Mouse (Mus musculus): ENCODE results near the gene Ccdc33. TPM values are rescaled to one million over a fixed set of nuclear protein-coding genes. Genes with fewer than 3 reads are reported as not detected.

The Ccdc33 gene
- polyA plus RNA-seq, 1 experiment from 2014 or later: 1.1 TPM

DNA sequence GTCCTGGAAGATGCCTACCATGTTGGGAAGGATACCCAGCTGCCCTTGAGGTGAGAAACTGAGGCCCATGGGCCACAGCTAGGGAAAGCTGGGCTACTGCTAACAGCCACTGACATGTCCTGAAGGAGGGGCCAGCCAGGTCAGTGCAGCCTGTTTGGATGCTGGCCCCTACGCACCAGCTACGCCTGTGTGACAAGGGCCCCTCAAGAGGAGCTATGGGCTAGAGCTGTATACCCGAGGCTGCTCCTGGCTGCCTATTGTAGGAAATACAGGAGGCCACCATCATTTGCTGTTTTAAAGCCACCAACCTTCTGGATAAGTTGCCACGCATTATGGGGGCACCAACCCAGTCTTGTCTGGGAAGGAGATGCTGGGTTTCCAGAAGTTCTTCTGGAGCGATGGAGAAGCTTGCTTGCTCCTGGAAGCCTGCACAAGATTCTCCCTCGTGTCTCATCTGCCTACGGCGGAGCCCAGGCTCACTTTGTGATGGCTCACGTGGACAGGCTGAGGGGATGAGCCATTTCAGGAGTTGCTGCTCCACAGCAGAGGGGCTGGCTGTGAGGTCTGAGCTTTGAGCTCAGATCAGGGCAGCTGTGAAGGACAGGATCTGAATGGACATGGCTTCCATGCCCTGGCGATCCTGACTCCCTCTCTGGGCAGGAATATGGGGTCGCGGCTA is 110.1 kb downstream of the Ccdc33 start:
- Histone ChIP-seq H3K4me1 (replicated peaks; ENCODE audit: control insufficient read depth, insufficient read depth, low read length) (peaks cover 6% of the 10 kb centered on the region; the same call in 1 of the 2 replicates), H3K9me3 (ENCODE audit: control insufficient read depth, low read length) (no peaks in the 10 kb centered on the region), H3K4me3 (ENCODE audit: low read depth, low read length) (no peak overlapping the region), H3K27me3 (ENCODE audit: control insufficient read depth, insufficient read depth, low read length) (no peaks in the 10 kb centered on the region), H3K4me2 (ENCODE audit: low read depth, low read length, severe bottlenecking) (peak overlapping the region; percentile 31), H3K27ac (ENCODE audit: low read depth, low read length) (peak overlapping the region; percentile 78), H3K36me3 (ENCODE audit: control insufficient read depth, insufficient read depth, low read length) (no peaks in the 10 kb centered on the region), H3K9ac (ENCODE audit: low read length) (peak overlapping the region; percentile 48)
- DNase-seq (ENCODE audit: low spot score) (no peak), ATAC-seq (replicated peaks; ENCODE audit: low FRiP score) (peak; percentile 67)
- WGBS: 65% methylated on average over 12 of the region's 12 CpGs

DNA sequence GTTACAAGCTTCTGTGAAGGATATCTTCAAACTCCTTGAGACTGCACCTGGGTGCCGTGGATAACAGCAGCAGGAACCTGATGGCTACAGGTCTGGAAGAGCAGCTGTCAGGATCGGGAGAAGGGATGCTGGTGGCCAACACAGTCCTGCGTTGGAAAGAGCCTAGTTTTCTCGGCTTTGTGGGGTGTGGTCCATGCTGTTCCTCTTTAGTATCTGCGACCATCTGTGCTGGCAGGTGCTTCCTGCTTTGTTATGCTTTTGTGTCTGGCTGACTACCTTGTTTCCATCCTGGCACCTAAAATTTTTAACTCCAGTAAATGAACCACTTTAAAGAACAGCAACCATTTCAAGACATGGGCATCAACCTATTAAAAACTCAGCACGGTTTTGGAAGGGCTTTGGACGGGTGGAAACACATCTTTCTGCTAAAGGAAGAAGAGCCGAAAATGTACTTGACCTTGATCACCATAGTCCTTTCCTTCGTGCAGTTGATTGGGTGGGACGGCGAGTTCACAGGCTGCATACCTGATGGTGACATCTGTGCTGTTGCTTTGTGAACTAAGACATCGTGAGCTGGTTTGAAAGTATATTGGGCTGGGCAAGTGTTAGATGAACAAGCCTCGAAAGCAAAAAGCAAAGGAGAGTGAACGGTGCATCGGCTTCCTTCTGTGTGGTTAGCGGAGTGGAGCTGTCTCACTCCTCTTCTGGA is 112.7 kb downstream of the Ccdc33 start, which contains the start of gene Cyp11a1:
Gene Cyp11a1, plus strand, starts transcription at position 659 of the 709 bp plus-strand sequence.
- H3K4me3 ChIP-seq (ENCODE audit: low read depth, low read length): no peak within 1 kb of the TSS
- H3K4me1 ChIP-seq (replicated peaks; ENCODE audit: control insufficient read depth, insufficient read depth, low read length): peaks cover 6% of the 10 kb centered on the region; the same call in 1 of the 2 replicates
- DNase-seq (ENCODE audit: low spot score): no peak
- no peaks in the 10 kb centered on the region for H3K9me3 ChIP-seq (ENCODE audit: control insufficient read depth, low read length)
- no peaks in the 10 kb centered on the region for H3K36me3 ChIP-seq (ENCODE audit: control insufficient read depth, insufficient read depth, low read length)
- no peak for ATAC-seq (replicated peaks; ENCODE audit: low FRiP score)
- H3K27ac ChIP-seq (ENCODE audit: low read depth, low read length): no peak within 1 kb of the TSS
- no peaks in the 10 kb centered on the region; the same call in 1 of the 2 replicates for H3K27me3 ChIP-seq (ENCODE audit: control insufficient read depth, insufficient read depth, low read length)
- 88% methylated on average over 16 of the region's 16 CpGs for WGBS
- no peak within 1 kb of the TSS for H3K4me2 ChIP-seq (ENCODE audit: low read depth, low read length, severe bottlenecking)
- H3K9ac ChIP-seq (ENCODE audit: low read length): no peak within 1 kb of the TSS

DNA sequence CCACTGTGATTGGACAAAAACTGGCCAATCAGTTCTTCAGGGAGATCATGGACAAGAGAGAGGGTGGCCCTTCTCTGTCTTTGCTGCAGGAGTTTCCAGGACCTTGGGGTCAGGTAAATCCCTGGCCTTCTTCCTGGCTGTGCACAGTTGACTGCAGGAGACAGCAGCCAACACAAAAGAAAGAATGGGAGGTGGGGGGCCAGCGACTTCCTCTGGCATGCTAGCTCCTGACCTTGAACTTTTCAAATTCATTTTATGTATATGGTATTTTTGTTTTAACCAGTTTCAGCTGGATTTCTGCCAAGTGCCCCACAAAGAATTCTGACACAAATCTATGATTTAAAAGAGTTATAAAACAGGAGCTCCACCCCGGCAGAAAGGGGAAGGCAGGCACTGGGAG is 115.4 kb downstream of the Ccdc33 start:
- H3K27ac ChIP-seq (ENCODE audit: low read depth, low read length): no peak overlapping the region
- no peaks in the 10 kb centered on the region; the same call in 1 of the 2 replicates for H3K27me3 ChIP-seq (ENCODE audit: control insufficient read depth, insufficient read depth, low read length)
- DNase-seq (ENCODE audit: low spot score): no peak
- H3K4me2 ChIP-seq (ENCODE audit: low read depth, low read length, severe bottlenecking): no peak overlapping the region
- no peaks in the 10 kb centered on the region for H3K9me3 ChIP-seq (ENCODE audit: control insufficient read depth, low read length)
- H3K36me3 ChIP-seq (ENCODE audit: control insufficient read depth, insufficient read depth, low read length): no peaks in the 10 kb centered on the region
- H3K9ac ChIP-seq (ENCODE audit: low read length): no peak overlapping the region
- no peak for ATAC-seq (replicated peaks; ENCODE audit: low FRiP score)
- no peaks in the 10 kb centered on the region; the same call in 1 of the 2 replicates for H3K4me1 ChIP-seq (replicated peaks; ENCODE audit: control insufficient read depth, insufficient read depth, low read length)
- H3K4me3 ChIP-seq (ENCODE audit: low read depth, low read length): no peak overlapping the region
- WGBS: 42% methylated on average over 2 of the region's 2 CpGs

DNA sequence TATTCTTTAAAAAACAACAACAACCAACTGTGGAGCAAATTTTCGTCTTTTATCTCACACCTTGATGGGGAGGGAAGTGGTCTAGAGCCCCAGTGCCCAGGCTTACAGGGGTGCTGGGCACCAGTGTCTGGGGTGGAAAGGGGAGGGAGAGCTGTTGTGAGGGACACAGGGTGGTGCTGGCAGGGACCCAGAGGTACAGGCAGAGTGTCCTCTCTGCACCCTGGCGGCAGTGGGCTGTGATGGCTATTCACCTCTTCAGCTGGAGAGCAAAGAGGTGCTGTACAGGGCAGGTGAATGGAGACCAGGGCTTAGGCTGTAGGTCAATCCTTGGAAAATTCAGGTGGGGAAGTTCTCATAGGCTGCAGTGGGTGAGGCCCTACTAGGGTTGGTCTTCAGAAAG is 118.9 kb downstream of the Ccdc33 start:
- Histone ChIP-seq H3K36me3 (ENCODE audit: control insufficient read depth, insufficient read depth, low read length) (no peaks in the 10 kb centered on the region), H3K27me3 (ENCODE audit: control insufficient read depth, insufficient read depth, low read length) (peaks cover 6% of the 10 kb centered on the region; the same call in 1 of the 2 replicates), H3K4me3 (ENCODE audit: low read depth, low read length) (no peak overlapping the region), H3K4me1 (replicated peaks; ENCODE audit: control insufficient read depth, insufficient read depth, low read length) (no peaks in the 10 kb centered on the region; the same call in 1 of the 2 replicates), H3K4me2 (ENCODE audit: low read depth, low read length, severe bottlenecking) (no peak overlapping the region), H3K27ac (ENCODE audit: low read depth, low read length) (no peak overlapping the region), H3K9ac (ENCODE audit: low read length) (no peak overlapping the region), H3K9me3 (ENCODE audit: control insufficient read depth, low read length) (no peaks in the 10 kb centered on the region)
- ATAC-seq (replicated peaks; ENCODE audit: low FRiP score) (no peak), DNase-seq (ENCODE audit: low spot score) (no peak)
- 57% methylated on average over 2 of the region's 2 CpGs for WGBS

DNA sequence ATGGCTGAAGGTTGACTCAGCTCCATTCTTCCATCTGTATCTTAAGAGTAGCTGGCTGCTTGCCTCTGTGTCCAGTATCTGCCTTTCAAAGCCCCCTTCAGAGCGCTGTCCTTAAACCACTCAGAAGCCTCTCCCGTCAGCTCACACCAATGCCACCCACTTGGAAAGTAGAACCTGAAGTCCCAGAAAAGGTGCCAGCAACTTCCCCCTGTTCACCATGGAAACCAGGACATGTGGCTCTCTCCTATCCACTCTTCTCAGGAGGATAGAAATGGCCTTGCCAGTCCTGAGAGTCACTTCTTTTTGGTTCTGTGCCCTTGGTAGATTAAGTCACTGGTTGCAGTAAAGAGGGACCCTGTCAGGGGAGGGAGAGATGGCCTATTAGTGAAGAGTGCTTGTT is 119.9 kb downstream of the Ccdc33 start:
- H3K4me1 ChIP-seq (replicated peaks; ENCODE audit: control insufficient read depth, insufficient read depth, low read length): no peaks in the 10 kb centered on the region; the same call in 1 of the 2 replicates
- H3K4me3 ChIP-seq (ENCODE audit: low read depth, low read length): no peak overlapping the region
- no peaks in the 10 kb centered on the region for H3K9me3 ChIP-seq (ENCODE audit: control insufficient read depth, low read length)
- ATAC-seq (replicated peaks; ENCODE audit: low FRiP score) (no peak), DNase-seq (ENCODE audit: low spot score) (no peak)
- no peak overlapping the region for H3K27ac ChIP-seq (ENCODE audit: low read depth, low read length)
- WGBS: 53% methylated on average over 2 of the region's 2 CpGs
- peaks cover 6% of the 10 kb centered on the region; the same call in 1 of the 2 replicates for H3K27me3 ChIP-seq (ENCODE audit: control insufficient read depth, insufficient read depth, low read length)
- no peaks in the 10 kb centered on the region for H3K36me3 ChIP-seq (ENCODE audit: control insufficient read depth, insufficient read depth, low read length)
- H3K4me2 ChIP-seq (ENCODE audit: low read depth, low read length, severe bottlenecking): no peak overlapping the region
- H3K9ac ChIP-seq (ENCODE audit: low read length): no peak overlapping the region

DNA sequence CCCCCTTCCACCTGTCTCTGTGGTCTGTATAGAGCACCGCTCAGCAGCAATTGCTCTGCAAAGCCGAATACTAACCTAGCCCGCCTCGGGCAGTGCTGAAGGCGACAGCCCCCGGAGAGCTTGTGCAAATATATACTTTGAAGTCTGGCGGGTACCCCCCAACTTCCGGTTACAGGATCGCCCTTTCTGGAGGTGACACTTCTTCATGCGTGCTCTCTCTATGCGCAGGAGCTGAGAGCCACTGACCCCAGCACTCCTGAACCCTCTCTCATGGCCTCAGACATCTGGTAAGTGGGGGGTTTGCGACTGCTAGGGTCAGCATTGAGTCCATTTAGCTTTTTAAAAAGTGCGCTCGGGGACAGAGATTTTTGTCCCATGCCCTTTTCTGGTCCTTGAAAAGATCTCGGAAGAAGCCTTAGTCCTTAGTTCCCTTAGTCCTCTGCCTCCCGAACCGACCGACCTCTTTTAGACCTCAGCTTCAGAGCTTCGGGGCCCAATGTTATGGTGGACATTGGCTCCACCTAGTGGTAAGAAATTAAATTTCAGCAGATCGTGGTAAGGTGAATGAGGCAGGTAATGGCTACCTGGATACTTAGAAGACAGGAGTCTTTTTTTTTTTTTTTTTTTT is 120.5 kb downstream of the Ccdc33 start:
- Histone ChIP-seq H3K4me1 (replicated peaks; ENCODE audit: control insufficient read depth, insufficient read depth, low read length) (no peaks in the 10 kb centered on the region; the same call in 1 of the 2 replicates), H3K27me3 (ENCODE audit: control insufficient read depth, insufficient read depth, low read length) (peaks cover 6% of the 10 kb centered on the region; the same call in 1 of the 2 replicates), H3K9me3 (ENCODE audit: control insufficient read depth, low read length) (no peaks in the 10 kb centered on the region), H3K36me3 (ENCODE audit: control insufficient read depth, insufficient read depth, low read length) (no peaks in the 10 kb centered on the region), H3K9ac (ENCODE audit: low read length) (no peak overlapping the region), H3K27ac (ENCODE audit: low read depth, low read length) (no peak overlapping the region), H3K4me3 (ENCODE audit: low read depth, low read length) (peak overlapping the region; percentile 11), H3K4me2 (ENCODE audit: low read depth, low read length, severe bottlenecking) (peak overlapping the region; percentile 47)
- ATAC-seq (replicated peaks; ENCODE audit: low FRiP score) (peak; percentile 82), DNase-seq (ENCODE audit: low spot score) (peak; percentile 69)
- WGBS: under 1% methylated on average over 20 of the region's 20 CpGs

DNA sequence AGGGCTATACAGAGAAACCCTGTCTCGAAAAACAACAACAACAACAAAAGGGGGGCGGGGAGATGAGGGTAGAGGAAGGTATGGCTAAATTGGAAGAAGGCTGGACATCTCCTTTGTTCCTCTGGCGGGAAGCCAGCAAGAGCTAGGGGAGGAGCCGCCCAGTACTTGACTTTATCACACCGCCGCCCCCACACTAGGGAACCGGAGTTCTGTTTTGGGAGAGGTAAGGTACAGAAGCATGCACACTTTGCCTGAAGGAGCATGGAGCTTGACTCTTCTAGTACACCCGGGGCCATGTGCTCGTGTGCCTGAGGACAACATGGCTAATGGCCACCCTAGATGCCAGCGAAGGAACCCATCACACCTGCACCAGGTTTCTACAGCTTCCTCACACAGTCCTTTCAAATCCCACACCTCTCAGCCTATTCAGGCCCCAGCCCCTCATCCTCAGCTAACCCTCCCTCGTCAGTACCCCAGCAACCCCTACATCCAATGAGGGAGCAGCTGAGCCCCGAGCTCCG is 121.1 kb downstream of the Ccdc33 start:
- Histone ChIP-seq H3K9ac (ENCODE audit: low read length) (no peak overlapping the region), H3K27me3 (ENCODE audit: control insufficient read depth, insufficient read depth, low read length) (peaks cover 6% of the 10 kb centered on the region; the same call in 1 of the 2 replicates), H3K27ac (ENCODE audit: low read depth, low read length) (no peak overlapping the region), H3K9me3 (ENCODE audit: control insufficient read depth, low read length) (no peaks in the 10 kb centered on the region), H3K4me2 (ENCODE audit: low read depth, low read length, severe bottlenecking) (peak overlapping the region; percentile 47), H3K36me3 (ENCODE audit: control insufficient read depth, insufficient read depth, low read length) (no peaks in the 10 kb centered on the region), H3K4me1 (replicated peaks; ENCODE audit: control insufficient read depth, insufficient read depth, low read length) (no peaks in the 10 kb centered on the region; the same call in 1 of the 2 replicates), H3K4me3 (ENCODE audit: low read depth, low read length) (peak overlapping the region; percentile 11)
- 24% methylated on average over 13 of the region's 13 CpGs for WGBS
- ATAC-seq (replicated peaks; ENCODE audit: low FRiP score) (no peak), DNase-seq (ENCODE audit: low spot score) (no peak)

DNA sequence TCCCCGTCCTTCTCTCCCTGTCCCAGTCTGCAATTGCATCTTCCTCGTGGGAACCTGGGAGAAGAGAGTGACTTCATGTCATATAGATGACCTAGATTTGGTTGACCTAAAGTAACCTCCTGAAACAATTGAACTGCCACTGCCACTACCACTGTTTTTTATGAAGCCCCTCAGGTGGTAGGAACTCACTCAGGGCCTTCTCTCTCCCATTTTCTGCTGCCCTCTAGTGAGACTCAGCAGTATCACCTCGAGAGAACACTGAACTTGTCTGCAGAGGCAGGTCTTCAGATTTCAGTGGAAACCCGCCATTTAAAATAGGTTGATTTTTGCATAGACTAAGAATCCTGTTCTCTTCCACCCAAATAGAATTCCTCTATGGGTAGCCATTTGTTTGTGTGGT is 123.3 kb downstream of the Ccdc33 start:
- Histone ChIP-seq H3K4me3 (ENCODE audit: low read depth, low read length) (no peak overlapping the region), H3K9me3 (ENCODE audit: control insufficient read depth, low read length) (no peaks in the 10 kb centered on the region), H3K9ac (ENCODE audit: low read length) (no peak overlapping the region), H3K36me3 (ENCODE audit: control insufficient read depth, insufficient read depth, low read length) (no peaks in the 10 kb centered on the region), H3K27ac (ENCODE audit: low read depth, low read length) (no peak overlapping the region), H3K4me2 (ENCODE audit: low read depth, low read length, severe bottlenecking) (no peak overlapping the region), H3K4me1 (replicated peaks; ENCODE audit: control insufficient read depth, insufficient read depth, low read length) (no peaks in the 10 kb centered on the region; the same call in 1 of the 2 replicates), H3K27me3 (ENCODE audit: control insufficient read depth, insufficient read depth, low read length) (peaks cover 6% of the 10 kb centered on the region; the same call in 1 of the 2 replicates)
- ATAC-seq (replicated peaks; ENCODE audit: low FRiP score) (no peak), DNase-seq (ENCODE audit: low spot score) (no peak)
- 43% methylated on average over 4 of the region's 4 CpGs for WGBS

All from forebrain, embryonic 11.5 days (tissue).